Mouse (Mus musculus) testis, postnatal 10 days (tissue): ENCODE data around the gene Ucp1.
"Not testable (repeated sequence)": the region's sequence is repeated elsewhere in the genome, so short reads cannot be mapped to it uniquely, and the experiment has no call there.

ENCODE experiments used
- DNase-seq: peaks from one replicate; pipeline ENCODE4 v3.0.0; 2021; ENCODE audit warnings: low spot score

Ucp1 gene

DNA sequence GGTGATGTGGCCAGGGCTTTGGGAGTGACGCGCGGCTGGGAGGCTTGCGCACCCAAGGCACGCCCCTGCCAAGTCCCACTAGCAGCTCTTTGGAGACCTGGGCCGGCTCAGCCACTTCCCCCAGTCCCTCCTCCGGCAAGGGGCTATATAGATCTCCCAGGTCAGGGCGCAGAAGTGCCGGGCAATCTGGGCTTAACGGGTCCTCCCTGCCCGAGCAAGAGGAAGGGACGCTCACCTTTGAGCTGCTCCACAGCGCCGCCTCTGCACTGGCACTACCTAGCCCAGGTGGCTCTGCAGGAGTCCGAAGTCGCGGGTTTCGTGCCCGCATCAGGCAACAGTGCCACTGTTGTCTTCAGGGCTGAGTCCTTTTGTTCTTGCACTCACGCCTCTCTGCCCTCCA is at the start of gene Ucp1:
Ucp1 (plus strand) TSS at position 177 of the 400 bp plus-strand sequence.
- DNase-seq: peak; percentile 42

DNA sequence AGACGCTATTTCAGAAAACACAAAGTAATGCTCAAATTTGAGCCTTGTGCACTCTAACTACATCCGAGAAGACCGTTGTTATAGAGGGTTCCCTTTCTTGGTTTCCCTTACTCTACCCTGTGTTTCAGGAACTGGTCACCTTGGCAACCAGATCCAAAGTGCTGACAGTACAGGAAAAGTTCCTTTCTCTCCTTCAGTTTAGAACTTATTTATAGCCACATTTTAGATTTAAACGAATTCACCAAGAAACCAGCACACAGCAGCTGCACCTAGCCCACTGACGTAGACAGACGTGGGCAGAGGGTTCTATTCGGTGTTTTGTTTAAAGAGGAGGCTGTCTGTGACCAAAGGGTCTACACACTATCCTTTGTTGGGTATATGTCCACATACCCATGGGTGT is 46.0 kb upstream of the Ucp1 start:
- no peak for DNase-seq

GRCm38 (mm10) chr8:83250858-83251257 is 39.3 kb upstream of the Ucp1 start:
- no peak for DNase-seq

DNA sequence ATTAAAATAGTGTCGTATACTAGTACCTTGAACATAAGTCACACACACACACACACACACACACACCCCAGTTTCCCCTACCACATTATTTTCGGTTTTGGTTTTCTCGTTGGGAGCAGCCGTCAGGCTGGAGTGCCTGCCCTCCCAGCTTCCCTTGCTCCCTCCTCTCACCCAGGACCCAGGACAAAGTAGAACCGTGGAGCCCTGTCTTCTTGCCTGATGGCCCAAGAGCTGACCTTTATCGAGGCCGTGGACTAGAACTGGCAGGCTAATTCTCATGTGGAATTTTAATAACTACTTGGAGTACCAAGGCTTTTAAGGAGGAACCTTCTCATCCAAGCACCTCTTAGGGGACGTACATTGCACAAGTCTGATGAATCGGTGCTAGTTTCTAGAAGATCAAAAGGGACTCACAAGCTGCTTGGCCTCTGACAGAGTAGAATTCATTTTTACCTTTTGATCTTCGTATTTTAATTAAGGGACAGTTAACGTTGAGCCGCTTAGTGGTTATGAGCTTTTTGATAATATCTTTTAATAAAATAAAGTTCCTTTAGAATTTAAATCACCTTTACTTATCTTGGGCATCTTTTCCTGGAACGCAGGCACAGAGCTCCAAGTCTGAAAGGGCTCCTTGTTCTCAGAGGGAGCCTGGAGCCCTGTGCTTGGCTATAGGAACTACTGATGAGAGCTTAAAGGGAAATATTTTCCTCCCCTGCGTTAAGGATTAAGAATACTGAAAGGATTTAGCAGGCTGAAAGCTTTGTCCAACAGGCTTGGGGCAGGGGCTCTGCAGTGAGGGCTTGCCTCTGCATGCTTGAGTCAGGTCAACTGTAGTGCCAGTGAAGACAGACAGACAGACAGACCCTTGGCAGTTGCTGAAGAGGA is 38.5 kb upstream of the Ucp1 start:
- DNase-seq: no peak

DNA sequence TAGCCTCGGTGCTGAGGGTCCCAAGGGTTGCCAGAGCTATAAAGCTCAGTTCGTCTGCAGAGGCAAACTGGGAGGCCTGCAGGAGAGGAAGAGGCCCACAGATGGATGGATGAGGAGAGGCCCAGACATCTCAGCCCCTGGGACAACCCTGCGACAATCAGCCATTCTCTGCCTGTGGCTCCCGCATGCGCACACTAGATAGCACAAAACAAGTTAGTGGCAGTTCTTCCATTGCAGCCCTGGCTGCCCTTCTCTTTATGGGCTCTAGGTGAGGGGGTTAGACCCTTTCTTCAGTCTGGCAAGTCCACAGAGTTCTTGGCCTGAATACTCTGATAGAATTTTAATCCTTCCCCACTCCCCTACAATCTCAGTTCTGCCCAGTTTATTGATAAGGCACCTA is 37.4 kb upstream of the Ucp1 start:
- no peak for DNase-seq

DNA sequence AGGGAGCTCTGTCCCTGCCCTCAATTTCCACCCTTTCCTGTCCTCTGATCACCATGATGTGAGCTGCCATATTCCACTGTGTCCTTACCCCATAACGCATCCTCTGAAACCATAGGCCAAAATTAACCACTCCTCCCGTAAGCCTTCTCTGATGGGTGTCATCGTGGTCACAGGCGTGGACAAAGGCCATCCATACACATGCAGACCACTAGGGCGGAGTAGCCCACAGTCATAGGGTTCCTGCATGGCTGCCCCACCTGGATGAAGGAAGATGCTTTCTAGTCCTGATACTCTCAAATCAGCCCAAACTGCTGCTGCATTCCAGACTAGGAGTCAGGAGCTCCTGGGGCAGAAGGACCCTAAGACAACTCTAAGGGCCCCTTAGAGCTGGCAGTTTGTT is 32.5 kb upstream of the Ucp1 start:
- no peak for DNase-seq

- peak; percentile 74 for DNase-seq
Measured at GRCm38 (mm10) chr8:83260418-83261215, 29.5 kb upstream of the Ucp1 start.

- DNase-seq: no peak
Measured at GRCm38 (mm10) chr8:83271172-83271571, 19.0 kb upstream of the Ucp1 start.

DNA sequence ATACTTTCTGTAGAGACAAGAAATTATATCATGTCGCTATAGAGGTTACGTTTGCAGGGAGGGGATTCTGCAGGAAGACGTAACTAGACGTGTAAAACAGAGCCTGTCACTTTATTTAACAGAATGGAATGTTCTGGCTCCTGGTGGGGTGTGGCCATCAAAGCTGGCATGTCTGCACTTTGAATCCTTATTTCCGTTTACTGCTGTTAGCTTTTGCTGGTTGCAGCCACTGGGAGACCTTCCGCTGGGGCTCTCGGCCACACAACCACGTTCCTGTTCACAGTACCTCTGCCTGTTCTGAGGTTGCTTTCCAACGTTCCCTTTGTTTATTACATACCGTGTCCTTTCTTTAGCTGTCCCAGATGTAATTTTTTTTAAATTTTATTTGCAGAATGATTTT is 17.7 kb upstream of the Ucp1 start:
- DNase-seq: no peak

- DNase-seq: no peak
Measured at GRCm38 (mm10) chr8:83274470-83274869, 15.7 kb upstream of the Ucp1 start.

- no peak for DNase-seq
Measured at GRCm38 (mm10) chr8:83278431-83278830, 11.7 kb upstream of the Ucp1 start.

DNA sequence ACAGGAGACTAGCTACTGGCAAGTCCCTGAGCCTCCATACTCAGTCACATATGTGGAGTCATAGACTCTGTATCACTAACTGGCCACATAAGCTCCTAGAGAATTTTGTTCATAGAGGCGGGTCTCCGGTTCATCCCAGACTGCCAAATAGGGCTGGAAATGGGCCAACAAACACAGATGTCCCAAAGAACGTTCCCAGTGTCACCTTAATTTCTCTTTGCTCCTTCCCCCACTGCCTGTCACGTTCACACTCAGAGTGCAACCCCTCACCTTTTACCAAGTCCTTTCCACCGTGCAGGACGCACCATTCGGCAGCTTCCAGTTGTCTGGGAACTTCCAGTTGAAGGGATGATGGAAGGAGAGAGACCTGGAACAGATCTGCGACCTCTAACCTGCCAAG is 4.8 kb upstream of the Ucp1 start:
- no peak for DNase-seq

GRCm38 (mm10) chr8:83297375-83297774 is 7.2 kb downstream of the Ucp1 start:
- no peak for DNase-seq

DNA sequence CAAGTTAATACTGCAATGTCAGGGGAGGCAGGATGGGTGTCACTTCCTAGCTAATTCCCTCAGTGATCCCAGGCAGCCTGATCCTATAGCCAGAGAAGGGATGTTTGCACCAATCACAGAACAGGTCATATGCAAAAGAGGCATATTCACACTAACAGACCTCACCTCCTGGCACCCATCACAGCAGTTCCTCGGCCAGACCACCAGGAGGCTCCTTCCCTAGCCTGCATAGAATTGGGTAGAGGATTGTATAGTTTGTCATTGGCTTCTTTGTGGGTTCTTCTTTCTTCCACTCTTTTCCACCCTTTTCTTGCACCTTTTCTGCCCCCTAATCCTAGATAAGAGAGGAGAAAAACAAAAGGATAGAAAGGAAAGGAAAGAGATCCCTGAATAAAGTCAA is 10.0 kb downstream of the Ucp1 start:
- no peak for DNase-seq

DNA sequence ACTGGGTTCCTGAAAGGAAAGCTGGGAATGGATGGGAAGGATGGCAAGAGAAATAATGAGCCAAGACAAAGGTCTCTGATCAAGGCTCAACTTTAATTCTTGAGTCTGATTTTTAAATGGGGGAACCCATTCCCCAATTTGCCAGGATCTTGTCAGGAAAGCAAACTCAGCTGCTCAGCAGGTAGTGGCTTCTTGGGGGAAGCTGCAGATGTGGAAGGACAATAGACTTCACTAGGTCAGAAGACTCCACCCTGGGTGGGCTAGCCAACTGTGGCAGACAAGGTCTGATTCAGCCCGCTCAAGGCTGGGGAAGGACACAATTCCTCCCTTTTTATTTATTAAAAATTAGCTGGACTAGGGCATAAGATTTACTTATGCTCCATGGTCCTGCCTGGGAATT is 14.8 kb downstream of the Ucp1 start:
- DNase-seq: no peak

DNA sequence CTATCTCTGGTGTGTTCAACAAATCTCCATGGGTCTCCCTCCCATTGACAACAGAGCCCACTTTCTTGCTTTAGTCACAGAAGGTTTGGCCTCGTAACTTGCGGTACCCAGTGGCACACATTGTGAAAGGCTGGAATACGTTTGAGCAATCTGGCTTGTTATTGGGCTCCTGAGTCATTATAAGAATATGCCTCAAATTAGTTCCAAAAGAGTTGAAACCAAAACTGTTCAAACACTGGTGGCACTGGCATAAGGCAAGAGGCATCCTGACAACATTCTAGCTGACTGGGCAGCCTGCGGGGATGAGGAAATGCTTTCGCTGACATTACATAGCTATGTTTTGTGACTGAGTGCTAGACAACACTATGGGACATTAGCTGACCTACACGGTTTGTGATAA is 19.7 kb downstream of the Ucp1 start:
- DNase-seq: no peak

DNA sequence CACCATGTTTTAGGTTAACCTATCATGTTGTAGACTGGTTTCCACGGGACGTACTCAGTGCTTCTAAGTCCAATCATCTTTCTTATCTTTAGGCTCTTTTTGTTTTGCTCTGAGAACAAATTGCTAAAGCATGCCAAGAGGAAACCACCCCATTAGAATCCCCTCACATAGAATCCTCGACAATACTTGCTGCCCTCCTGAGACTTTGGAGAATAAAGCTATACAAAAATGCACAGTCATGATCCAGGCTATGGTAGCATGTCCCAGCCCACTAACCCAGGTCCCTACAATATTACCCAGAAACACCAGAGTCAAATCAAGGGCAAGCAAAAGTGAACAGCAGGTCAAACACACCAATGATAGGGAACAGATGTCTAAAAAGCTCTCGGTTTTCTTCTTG is 24.9 kb downstream of the Ucp1 start:
- not testable (repeated sequence) for DNase-seq

DNA sequence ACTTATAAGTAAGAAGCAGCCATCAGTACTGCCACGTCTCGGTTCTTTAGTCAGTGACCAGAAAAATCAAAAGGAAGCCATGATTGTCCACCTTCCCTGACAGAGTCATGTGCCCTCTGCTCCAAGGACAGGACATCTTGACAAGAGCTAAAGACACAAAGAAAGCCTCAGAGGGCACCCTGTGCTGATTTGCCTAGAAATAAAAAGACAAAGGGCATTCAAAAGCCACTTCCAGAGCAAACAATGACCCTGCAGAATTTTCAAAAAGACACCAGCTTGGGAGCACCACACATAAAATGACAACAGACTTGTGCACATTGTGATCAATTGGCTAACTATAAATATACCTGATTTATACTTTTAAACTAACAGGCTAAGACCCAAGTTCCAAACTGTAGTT is 25.5 kb downstream of the Ucp1 start:
- no peak for DNase-seq

- no peak for DNase-seq
Measured at GRCm38 (mm10) chr8:83320543-83320942, 30.4 kb downstream of the Ucp1 start.

DNA sequence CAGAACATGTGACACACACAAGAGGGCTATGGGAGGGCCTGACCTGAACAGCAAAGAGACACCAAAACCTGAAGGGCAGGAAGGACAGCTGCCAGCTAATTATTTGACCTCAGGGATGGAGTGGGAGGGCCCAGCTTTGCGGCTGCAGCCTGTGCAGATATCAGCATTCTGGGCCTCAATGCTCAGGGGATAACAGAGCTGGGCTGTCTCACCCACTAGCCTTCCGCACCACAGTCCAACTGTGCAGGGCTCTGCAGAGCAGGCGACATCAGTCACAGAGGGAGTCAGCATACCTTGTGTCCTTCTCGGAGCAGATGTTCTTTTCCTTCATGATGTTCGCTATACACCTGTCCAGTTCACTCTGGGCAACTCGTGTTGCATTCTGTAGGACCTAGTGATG is 32.2 kb downstream of the Ucp1 start:
- DNase-seq: no peak

DNA sequence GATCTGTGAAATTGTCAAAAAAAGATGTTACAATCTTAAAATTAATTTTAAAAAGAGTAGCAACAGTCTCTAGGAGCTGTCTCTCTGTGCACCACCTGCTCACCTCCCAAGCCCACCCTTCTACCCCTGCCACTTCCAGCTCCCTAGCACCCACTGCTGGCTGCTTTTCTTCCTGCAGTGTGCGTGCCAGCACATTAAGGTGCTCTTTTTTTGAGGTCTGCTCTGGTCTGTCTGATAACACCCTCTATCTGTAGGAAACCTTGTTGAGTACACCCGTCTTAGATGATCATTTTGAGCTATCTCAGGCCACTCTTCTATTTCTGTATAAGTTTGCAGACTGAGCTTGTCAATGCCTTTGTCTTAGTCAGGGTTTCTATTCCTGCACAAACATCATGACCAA is 32.9 kb downstream of the Ucp1 start:
- DNase-seq: peak; percentile 50

- no peak for DNase-seq
Measured at GRCm38 (mm10) chr8:83327889-83328288, 37.7 kb downstream of the Ucp1 start.

GRCm38 (mm10) chr8:83331567-83331898 is 41.4 kb downstream of the Ucp1 start:
- DNase-seq: no peak
